Mouse (Mus musculus) liver, adult 2 months (tissue): ENCODE results near the gene Mbtps1.

Experiments used
- CTCF ChIP-seq: fragments of 200-500 bp; IDR thresholded peaks from 2 replicates; pipeline ENCODE4 v1.5.1; 2011; ENCODE audit warnings: low read depth, low read length, control low read depth
- POLR2A ChIP-seq: fragments of 200-500 bp; IDR thresholded peaks from 2 replicates; pipeline ENCODE4 v1.6.1; 2011; ENCODE audit warnings: low read length, control low read depth; ENCODE audit not compliant: insufficient read depth; ENCODE audit errors: extremely low read depth

DNA sequence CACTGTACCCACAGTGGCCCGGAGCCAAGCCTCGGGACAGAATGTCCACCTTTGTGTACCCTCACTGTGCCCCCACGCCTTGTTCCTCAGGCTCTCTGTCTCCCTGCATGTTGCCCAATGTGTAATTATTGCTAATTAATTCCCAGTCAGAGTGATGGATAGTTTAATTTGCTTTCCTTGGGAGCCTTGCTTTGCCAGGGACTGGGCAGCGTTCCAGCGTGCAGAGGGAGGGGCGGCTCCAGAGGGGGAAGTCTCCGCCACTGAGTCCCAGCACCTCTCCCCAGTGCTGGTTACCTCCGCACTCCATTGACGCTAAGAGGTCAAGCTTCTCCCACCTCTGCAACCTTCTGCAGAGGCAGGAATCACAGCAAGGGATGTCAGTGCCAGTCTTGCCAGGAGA lies 97.2 kb downstream of the Mbtps1 start:
- no peak for TF ChIP-seq POLR2A
- no peak for TF ChIP-seq CTCF
